Mouse (Mus musculus): ENCODE measurements around the gene Pawr.

Gene Pawr

GRCm38 (mm10) chr10:108359974-108360373 is 28.1 kb downstream of the Pawr start:
- no peak for DNase-seq

- DNase-seq, result no peak
Observed at GRCm38 (mm10) chr10:108360801-108361200, 28.9 kb downstream of the Pawr start.

- DNase-seq, result no peak
Observed at GRCm38 (mm10) chr10:108361419-108362155, 29.7 kb downstream of the Pawr start.

GRCm38 (mm10) chr10:108363932-108364331 is 32.0 kb downstream of the Pawr start:
- no peak for DNase-seq

GRCm38 (mm10) chr10:108364946-108365719 is 33.2 kb downstream of the Pawr start:
- DNase-seq, result no peak

GRCm38 (mm10) chr10:108366251-108366650 is 34.3 kb downstream of the Pawr start:
- DNase-seq, result no peak

- DNase-seq, result no peak
Observed at GRCm38 (mm10) chr10:108368358-108368757, 36.4 kb downstream of the Pawr start.

- no peak for DNase-seq
Observed at GRCm38 (mm10) chr10:108372258-108372657, 40.3 kb downstream of the Pawr start.

- DNase-seq, result no peak
Observed at GRCm38 (mm10) chr10:108372858-108373257, 40.9 kb downstream of the Pawr start.

- DNase-seq, result no peak
Observed at GRCm38 (mm10) chr10:108375796-108376195, 43.9 kb downstream of the Pawr start.

GRCm38 (mm10) chr10:108376366-108376765 is 44.4 kb downstream of the Pawr start:
- DNase-seq, result no peak

- no peak for DNase-seq
Observed at GRCm38 (mm10) chr10:108377369-108377768, 45.4 kb downstream of the Pawr start.

GRCm38 (mm10) chr10:108378062-108378461 is 46.1 kb downstream of the Pawr start:
- no peak for DNase-seq

- DNase-seq, result no peak
Observed at GRCm38 (mm10) chr10:108378479-108378878, 46.6 kb downstream of the Pawr start.

- DNase-seq, result no peak
Observed at GRCm38 (mm10) chr10:108380715-108381114, 48.8 kb downstream of the Pawr start.

- no peak for DNase-seq
Observed at GRCm38 (mm10) chr10:108384153-108384769, 52.3 kb downstream of the Pawr start.

- DNase-seq, result no peak
Observed at GRCm38 (mm10) chr10:108385480-108385955, 53.6 kb downstream of the Pawr start.

- DNase-seq, result no peak
Observed at GRCm38 (mm10) chr10:108388410-108388915, 56.5 kb downstream of the Pawr start.

- no peak for DNase-seq
Observed at GRCm38 (mm10) chr10:108389178-108389926, 57.4 kb downstream of the Pawr start.

GRCm38 (mm10) chr10:108389927-108390287 is 58.0 kb downstream of the Pawr start:
- DNase-seq, result no peak

GRCm38 (mm10) chr10:108391370-108391902 is 59.5 kb downstream of the Pawr start:
- DNase-seq, result no peak

GRCm38 (mm10) chr10:108392151-108392550 is 60.2 kb downstream of the Pawr start:
- no peak for DNase-seq
